Mouse (Mus musculus): ENCODE data around the gene 4930447C04Rik. TPM values are rescaled to one million over a fixed set of nuclear protein-coding genes. Genes with fewer than 3 reads are reported as not detected.
A peak's percentile ranks its signal among the peaks of the same experiment; 100 is the strongest.

The 4930447C04Rik gene
- polyA plus RNA-seq, 1 experiment, result 6.3 TPM

- TF ChIP-seq POLR2A (IDR thresholded peaks at IDR 0.05; ENCODE audit: borderline replicate concordance, extremely low read depth, insufficient read depth, insufficient read length, poor library complexity, severe bottlenecking), result no peak
- TF ChIP-seq CTCF (IDR thresholded peaks at IDR 0.05; ENCODE audit: borderline replicate concordance, extremely low read depth, insufficient read depth, insufficient read length), result no peak
- DNase-seq (ENCODE audit: low read depth), result no peak
Measured at GRCm38 (mm10) chr12:72853406-72854076, 87.0 kb downstream of the 4930447C04Rik start.

GRCm38 (mm10) chr12:72852264-72852663, 88.3 kb downstream of the 4930447C04Rik start:
- no peak for DNase-seq (ENCODE audit: low read depth)
- TF ChIP-seq CTCF (IDR thresholded peaks at IDR 0.05; ENCODE audit: borderline replicate concordance, extremely low read depth, insufficient read depth, insufficient read length) (no peak), POLR2A (IDR thresholded peaks at IDR 0.05; ENCODE audit: borderline replicate concordance, extremely low read depth, insufficient read depth, insufficient read length, poor library complexity, severe bottlenecking) (no peak)

- DNase-seq (ENCODE audit: low read depth), result no peak
- TF ChIP-seq POLR2A (IDR thresholded peaks at IDR 0.05; ENCODE audit: borderline replicate concordance, extremely low read depth, insufficient read depth, insufficient read length, poor library complexity, severe bottlenecking) (no peak), CTCF (IDR thresholded peaks at IDR 0.05; ENCODE audit: borderline replicate concordance, extremely low read depth, insufficient read depth, insufficient read length) (no peak)
Measured at GRCm38 (mm10) chr12:72850146-72850545, 90.4 kb downstream of the 4930447C04Rik start.

GRCm38 (mm10) chr12:72847725-72848124, 92.8 kb downstream of the 4930447C04Rik start:
- DNase-seq (ENCODE audit: low read depth), result peak; percentile 80
- peak; percentile 62; the same call in 1 of the 2 replicates for TF ChIP-seq CTCF (IDR thresholded peaks at IDR 0.05; ENCODE audit: borderline replicate concordance, extremely low read depth, insufficient read depth, insufficient read length)
- no peak for TF ChIP-seq POLR2A (IDR thresholded peaks at IDR 0.05; ENCODE audit: borderline replicate concordance, extremely low read depth, insufficient read depth, insufficient read length, poor library complexity, severe bottlenecking)

GRCm38 (mm10) chr12:72845946-72846345, 94.6 kb downstream of the 4930447C04Rik start:
- TF ChIP-seq CTCF (IDR thresholded peaks at IDR 0.05; ENCODE audit: borderline replicate concordance, extremely low read depth, insufficient read depth, insufficient read length) (no peak), POLR2A (IDR thresholded peaks at IDR 0.05; ENCODE audit: borderline replicate concordance, extremely low read depth, insufficient read depth, insufficient read length, poor library complexity, severe bottlenecking) (no peak)
- no peak for DNase-seq (ENCODE audit: low read depth)

GRCm38 (mm10) chr12:72843973-72844620, 96.5 kb downstream of the 4930447C04Rik start:
- TF ChIP-seq CTCF (IDR thresholded peaks at IDR 0.05; ENCODE audit: borderline replicate concordance, extremely low read depth, insufficient read depth, insufficient read length), result no peak
- no peak for TF ChIP-seq POLR2A (IDR thresholded peaks at IDR 0.05; ENCODE audit: borderline replicate concordance, extremely low read depth, insufficient read depth, insufficient read length, poor library complexity, severe bottlenecking)
- DNase-seq (ENCODE audit: low read depth), result peak; percentile 79

- TF ChIP-seq CTCF (IDR thresholded peaks at IDR 0.05; ENCODE audit: borderline replicate concordance, extremely low read depth, insufficient read depth, insufficient read length), result no peak
- TF ChIP-seq POLR2A (IDR thresholded peaks at IDR 0.05; ENCODE audit: borderline replicate concordance, extremely low read depth, insufficient read depth, insufficient read length, poor library complexity, severe bottlenecking), result no peak
- DNase-seq (ENCODE audit: low read depth), result no peak
Measured at GRCm38 (mm10) chr12:72843555-72843954, 97.0 kb downstream of the 4930447C04Rik start.

- no peak for DNase-seq (ENCODE audit: low read depth)
- no peak for TF ChIP-seq POLR2A (IDR thresholded peaks at IDR 0.05; ENCODE audit: borderline replicate concordance, extremely low read depth, insufficient read depth, insufficient read length, poor library complexity, severe bottlenecking)
- no peak for TF ChIP-seq CTCF (IDR thresholded peaks at IDR 0.05; ENCODE audit: borderline replicate concordance, extremely low read depth, insufficient read depth, insufficient read length)
Measured at GRCm38 (mm10) chr12:72843135-72843534, 97.4 kb downstream of the 4930447C04Rik start.

GRCm38 (mm10) chr12:72841500-72841899, 99.1 kb downstream of the 4930447C04Rik start:
- DNase-seq (ENCODE audit: low read depth), result no peak
- TF ChIP-seq POLR2A (IDR thresholded peaks at IDR 0.05; ENCODE audit: borderline replicate concordance, extremely low read depth, insufficient read depth, insufficient read length, poor library complexity, severe bottlenecking) (no peak), CTCF (IDR thresholded peaks at IDR 0.05; ENCODE audit: borderline replicate concordance, extremely low read depth, insufficient read depth, insufficient read length) (no peak)

- DNase-seq (ENCODE audit: low read depth), result no peak
- TF ChIP-seq POLR2A (IDR thresholded peaks at IDR 0.05; ENCODE audit: borderline replicate concordance, extremely low read depth, insufficient read depth, insufficient read length, poor library complexity, severe bottlenecking), result no peak
- TF ChIP-seq CTCF (IDR thresholded peaks at IDR 0.05; ENCODE audit: borderline replicate concordance, extremely low read depth, insufficient read depth, insufficient read length), result no peak
Measured at GRCm38 (mm10) chr12:72837302-72837701, 103.3 kb downstream of the 4930447C04Rik start.

GRCm38 (mm10) chr12:72835518-72836015, 105.0 kb downstream of the 4930447C04Rik start:
- DNase-seq (ENCODE audit: low read depth), result no peak
- no peak for TF ChIP-seq POLR2A (IDR thresholded peaks at IDR 0.05; ENCODE audit: borderline replicate concordance, extremely low read depth, insufficient read depth, insufficient read length, poor library complexity, severe bottlenecking)
- TF ChIP-seq CTCF (IDR thresholded peaks at IDR 0.05; ENCODE audit: borderline replicate concordance, extremely low read depth, insufficient read depth, insufficient read length), result peak; percentile 34; the same call in 1 of the 2 replicates

Measured in brain, embryonic 14.5 days (tissue).